ENCODE assay signal across 10 mouse cellular contexts in the genomic region with DNA sequence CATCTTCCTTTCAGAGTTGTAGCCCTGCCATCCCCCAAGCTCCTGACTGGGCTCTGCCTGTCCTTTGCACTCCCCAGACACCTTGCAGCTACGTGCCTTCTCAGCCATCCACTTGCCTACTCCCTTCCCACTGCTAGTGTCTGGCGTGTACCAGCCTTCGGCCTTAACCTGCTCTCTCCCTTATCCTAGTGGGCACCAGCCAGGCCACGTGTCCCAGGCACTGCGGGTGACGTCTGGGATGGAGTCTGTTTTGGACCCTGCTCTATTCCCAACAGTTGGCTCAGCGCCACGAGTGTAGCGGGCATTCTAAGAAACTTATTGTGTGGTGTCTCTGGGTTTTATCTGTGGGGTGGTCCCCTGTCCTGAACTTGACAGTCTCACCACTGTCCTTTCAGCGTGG.
DNase-seq lines count a peak whose midpoint lies in the region; ATAC-seq and TF ChIP-seq lines count a peak whose summit lies in the region.
"Had no signal": no experiment of that assay in that cellular context is flagged by ENCODE, and none has a peak within 500 bp of the region (broad histone marks: within the 10 kb centered on the region; RNA-seq: fewer than 3 reads in every experiment).

No protein-coding gene starts in this region.

- WGBS in hindbrain, embryonic 16.5 days, result 50% methylated on average over 10 of the region's 10 CpGs
- 60% methylated on average over 10 of the region's 10 CpGs for WGBS in hindbrain, embryonic 14.5 days
- 53% methylated on average over 10 of the region's 10 CpGs for WGBS in heart, postnatal 0 days
- WGBS in stomach, postnatal 0 days, result 74% methylated on average over 10 of the region's 10 CpGs

- H3K4me3 ChIP-seq in hindbrain, embryonic 16.5 days (ENCODE audit: low read length), result no peak overlapping the region
- H3K4me3 ChIP-seq in hindbrain, embryonic 14.5 days (replicated peaks; ENCODE audit: low read length), result no peak overlapping the region
- H3K4me3 ChIP-seq in heart, postnatal 0 days (ENCODE audit: low read depth, low read length), result no peak overlapping the region
- no peak overlapping the region for H3K4me3 ChIP-seq in stomach, postnatal 0 days (ENCODE audit: low read depth, low read length)

- TF ChIP-seq EP300 in heart, postnatal 0 days (IDR thresholded peaks at IDR 0.05; ENCODE audit: low read depth), result no peak
- no peak for TF ChIP-seq EP300 in stomach, postnatal 0 days (optimal IDR thresholded peaks at IDR 0.05)

- H3K4me2 ChIP-seq in hindbrain, embryonic 16.5 days (ENCODE audit: low read length), result no peak overlapping the region
- no peak overlapping the region for H3K4me2 ChIP-seq in hindbrain, embryonic 14.5 days (replicated peaks)
- no peak overlapping the region for H3K4me2 ChIP-seq in heart, postnatal 0 days (ENCODE audit: low read depth, low read length)
- H3K4me2 ChIP-seq in stomach, postnatal 0 days (replicated peaks; ENCODE audit: low read depth), result no peak overlapping the region

- no peak overlapping the region for H3K9ac ChIP-seq in hindbrain, embryonic 16.5 days (ENCODE audit: low read depth, low read length)
- no peak overlapping the region for H3K9ac ChIP-seq in hindbrain, embryonic 14.5 days
- H3K9ac ChIP-seq in heart, postnatal 0 days (replicated peaks; ENCODE audit: low read depth, low read length), result no peak overlapping the region
- H3K9ac ChIP-seq in stomach, postnatal 0 days (ENCODE audit: low read length), result no peak overlapping the region

- no peaks in the 10 kb centered on the region for H3K27me3 ChIP-seq in hindbrain, embryonic 16.5 days (replicated peaks; ENCODE audit: control insufficient read depth, insufficient read depth, low read length)
- no peaks in the 10 kb centered on the region for H3K27me3 ChIP-seq in hindbrain, embryonic 14.5 days (ENCODE audit: control insufficient read depth, insufficient read depth, low read length)
- no peaks in the 10 kb centered on the region for H3K27me3 ChIP-seq in heart, postnatal 0 days (ENCODE audit: control insufficient read depth, insufficient read depth, low read length)
- no peaks in the 10 kb centered on the region for H3K27me3 ChIP-seq in stomach, postnatal 0 days (ENCODE audit: control insufficient read depth, insufficient read depth, low read length)
- H3K27me3 ChIP-seq: Patski had no signal

- no peak for DNase-seq in hindbrain, embryonic 14.5 days (ENCODE audit: low spot score)
- DNase-seq in right cerebral cortex, postnatal 14 days, result peak; percentile 38
- no peak for DNase-seq in right cerebral cortex, postnatal 25 days
- DNase-seq in heart, postnatal 0 days (ENCODE audit: low spot score), result no peak
- DNase-seq in stomach, postnatal 0 days (ENCODE audit: low spot score), result no peak
- DNase-seq in c-Kit-positive CD71-positive TER-119-positive erythroid progenitor cells, embryonic 14.5 days (ENCODE audit: low spot score), result no peak
- DNase-seq: thymus, adult 2 months had no signal

- peaks cover 15% of the 10 kb centered on the region for H3K4me1 ChIP-seq in hindbrain, embryonic 16.5 days (ENCODE audit: control insufficient read depth, insufficient read depth, low read depth, low read length)
- peaks cover 26% of the 10 kb centered on the region for H3K4me1 ChIP-seq in hindbrain, embryonic 14.5 days (replicated peaks; ENCODE audit: control insufficient read depth, insufficient read depth, low read length)
- peaks cover 34% of the 10 kb centered on the region for H3K4me1 ChIP-seq in heart, postnatal 0 days (ENCODE audit: control insufficient read depth, insufficient read depth)
- H3K4me1 ChIP-seq in stomach, postnatal 0 days (replicated peaks; ENCODE audit: control insufficient read depth, insufficient read depth), result peaks cover 16% of the 10 kb centered on the region

- H3K36me3 ChIP-seq in hindbrain, embryonic 16.5 days (ENCODE audit: control insufficient read depth, insufficient read depth, low read length), result no peaks in the 10 kb centered on the region
- H3K36me3 ChIP-seq in hindbrain, embryonic 14.5 days (replicated peaks; ENCODE audit: control insufficient read depth, insufficient read depth), result no peaks in the 10 kb centered on the region
- no peaks in the 10 kb centered on the region for H3K36me3 ChIP-seq in heart, postnatal 0 days (replicated peaks; ENCODE audit: control insufficient read depth, insufficient read depth, low read length)
- H3K36me3 ChIP-seq in stomach, postnatal 0 days (ENCODE audit: control insufficient read depth, insufficient read depth, low read length), result no peaks in the 10 kb centered on the region

- no peaks in the 10 kb centered on the region for H3K9me3 ChIP-seq in hindbrain, embryonic 16.5 days (ENCODE audit: control insufficient read depth, low read length)
- no peaks in the 10 kb centered on the region for H3K9me3 ChIP-seq in hindbrain, embryonic 14.5 days (ENCODE audit: control insufficient read depth, low read length)
- no peaks in the 10 kb centered on the region for H3K9me3 ChIP-seq in heart, postnatal 0 days (replicated peaks; ENCODE audit: control insufficient read depth, low read length)
- H3K9me3 ChIP-seq in stomach, postnatal 0 days (ENCODE audit: control insufficient read depth, low read length), result no peaks in the 10 kb centered on the region

- ATAC-seq in hindbrain, embryonic 16.5 days, result 0 out of 2 replicates have a peak, but pooled peaks have one; percentile 35
- no peak for ATAC-seq in hindbrain, embryonic 14.5 days (ENCODE audit: low FRiP score)
- peak; percentile 44; the same call in 1 of the 2 replicates for ATAC-seq in heart, postnatal 0 days (ENCODE audit: insufficient read depth, low read depth)
- peak; percentile 45; the same call in 1 of the 2 replicates for ATAC-seq in stomach, postnatal 0 days (ENCODE audit: low FRiP score, low TSS enrichment)
- no peak for ATAC-seq in activated CD4-positive, CD25-positive, alpha-beta regulatory T cell, adult 4 months

- no peak for TF ChIP-seq CTCF in heart, postnatal 0 days (IDR thresholded peaks at IDR 0.05; ENCODE audit: low read depth)
- TF ChIP-seq CTCF in stomach, postnatal 0 days (IDR thresholded peaks at IDR 0.05; ENCODE audit: low read depth), result no peak

- no peak overlapping the region; the same call in 1 of the 2 replicates for H3K27ac ChIP-seq in hindbrain, embryonic 16.5 days (ENCODE audit: low read depth, low read length)
- no peak overlapping the region for H3K27ac ChIP-seq in hindbrain, embryonic 14.5 days
- H3K27ac ChIP-seq in heart, postnatal 0 days (ENCODE audit: low read depth), result peak overlapping the region; percentile 62
- H3K27ac ChIP-seq in stomach, postnatal 0 days (replicated peaks), result peak overlapping the region; percentile 83

Comparison
In these comparisons a context has a peak if more than half of its experiments do, and no peak if none do; other contexts are left out.
1. ATAC-seq: peak in hindbrain, embryonic 16.5 days (single experiment), heart, postnatal 0 days (single experiment) and stomach, postnatal 0 days (single experiment); none in hindbrain, embryonic 14.5 days (single experiment) and activated CD4-positive, CD25-positive, alpha-beta regulatory T cell, adult 4 months (single experiment).
2. H3K27ac ChIP-seq: peak in heart, postnatal 0 days (single experiment) and stomach, postnatal 0 days (single experiment); none in hindbrain, embryonic 16.5 days (single experiment) and hindbrain, embryonic 14.5 days (single experiment).